Mouse (Mus musculus): ENCODE results near the gene Gm21970.

Gm21970 gene

GRCm38 (mm10) chr16:91373473-91374252, 17.9 kb upstream of the Gm21970 start:
- no peak for DNase-seq

- no peak for DNase-seq
Observed at GRCm38 (mm10) chr16:91374253-91374634, 17.3 kb upstream of the Gm21970 start.

GRCm38 (mm10) chr16:91376701-91377100, 14.8 kb upstream of the Gm21970 start:
- DNase-seq, result no peak

GRCm38 (mm10) chr16:91378431-91378986, 13.0 kb upstream of the Gm21970 start:
- no peak for DNase-seq

- no peak for DNase-seq
Observed at GRCm38 (mm10) chr16:91378991-91379390, 12.5 kb upstream of the Gm21970 start.

- DNase-seq, result no peak
Observed at GRCm38 (mm10) chr16:91379412-91379811, 12.1 kb upstream of the Gm21970 start.

- DNase-seq, result no peak
Observed at GRCm38 (mm10) chr16:91380151-91380550, 11.4 kb upstream of the Gm21970 start.

- DNase-seq, result no peak
Observed at GRCm38 (mm10) chr16:91381606-91382005, 9.9 kb upstream of the Gm21970 start.

GRCm38 (mm10) chr16:91382261-91382790, 9.2 kb upstream of the Gm21970 start:
- no peak for DNase-seq

GRCm38 (mm10) chr16:91384221-91384620, 7.3 kb upstream of the Gm21970 start:
- no peak for DNase-seq

- DNase-seq, result no peak
Observed at GRCm38 (mm10) chr16:91385621-91386020, 5.9 kb upstream of the Gm21970 start.

GRCm38 (mm10) chr16:91386419-91387120, 5.0 kb upstream of the Gm21970 start:
- DNase-seq, result no peak

GRCm38 (mm10) chr16:91387121-91387486, 4.4 kb upstream of the Gm21970 start:
- no peak for DNase-seq

GRCm38 (mm10) chr16:91390100-91390499, 1.4 kb upstream of the Gm21970 start:
- no peak for DNase-seq

GRCm38 (mm10) chr16:91394826-91395410, 3.4 kb downstream of the Gm21970 start:
- no peak for DNase-seq

GRCm38 (mm10) chr16:91395633-91396392, 4.3 kb downstream of the Gm21970 start:
- DNase-seq, result no peak

- no peak for DNase-seq
Observed at GRCm38 (mm10) chr16:91396844-91397537, 5.5 kb downstream of the Gm21970 start.

- DNase-seq, result no peak
Observed at GRCm38 (mm10) chr16:91398030-91398429, 6.5 kb downstream of the Gm21970 start.

GRCm38 (mm10) chr16:91398944-91399343, 7.4 kb downstream of the Gm21970 start:
- no peak for DNase-seq

GRCm38 (mm10) chr16:91401569-91402165, 10.1 kb downstream of the Gm21970 start:
- no peak for DNase-seq

GRCm38 (mm10) chr16:91403784-91404183, 12.3 kb downstream of the Gm21970 start:
- DNase-seq, result no peak

GRCm38 (mm10) chr16:91404187-91404586, 12.7 kb downstream of the Gm21970 start:
- no peak for DNase-seq
